Mouse (Mus musculus) right cerebral cortex, postnatal 4 days (tissue): Measurements from ENCODE around the gene I0C0044D17Rik.

Source experiments
- DNase-seq: peaks from one replicate; pipeline ENCODE4 v3.0.0-alpha.2; 2022

The I0C0044D17Rik gene

GRCm38 (mm10) chr4:98773785-98774184, 49.9 kb downstream of the I0C0044D17Rik start:
- no peak for DNase-seq
